Comparison of ENCODE assay signal across 8 mouse cellular contexts in the genomic region with DNA sequence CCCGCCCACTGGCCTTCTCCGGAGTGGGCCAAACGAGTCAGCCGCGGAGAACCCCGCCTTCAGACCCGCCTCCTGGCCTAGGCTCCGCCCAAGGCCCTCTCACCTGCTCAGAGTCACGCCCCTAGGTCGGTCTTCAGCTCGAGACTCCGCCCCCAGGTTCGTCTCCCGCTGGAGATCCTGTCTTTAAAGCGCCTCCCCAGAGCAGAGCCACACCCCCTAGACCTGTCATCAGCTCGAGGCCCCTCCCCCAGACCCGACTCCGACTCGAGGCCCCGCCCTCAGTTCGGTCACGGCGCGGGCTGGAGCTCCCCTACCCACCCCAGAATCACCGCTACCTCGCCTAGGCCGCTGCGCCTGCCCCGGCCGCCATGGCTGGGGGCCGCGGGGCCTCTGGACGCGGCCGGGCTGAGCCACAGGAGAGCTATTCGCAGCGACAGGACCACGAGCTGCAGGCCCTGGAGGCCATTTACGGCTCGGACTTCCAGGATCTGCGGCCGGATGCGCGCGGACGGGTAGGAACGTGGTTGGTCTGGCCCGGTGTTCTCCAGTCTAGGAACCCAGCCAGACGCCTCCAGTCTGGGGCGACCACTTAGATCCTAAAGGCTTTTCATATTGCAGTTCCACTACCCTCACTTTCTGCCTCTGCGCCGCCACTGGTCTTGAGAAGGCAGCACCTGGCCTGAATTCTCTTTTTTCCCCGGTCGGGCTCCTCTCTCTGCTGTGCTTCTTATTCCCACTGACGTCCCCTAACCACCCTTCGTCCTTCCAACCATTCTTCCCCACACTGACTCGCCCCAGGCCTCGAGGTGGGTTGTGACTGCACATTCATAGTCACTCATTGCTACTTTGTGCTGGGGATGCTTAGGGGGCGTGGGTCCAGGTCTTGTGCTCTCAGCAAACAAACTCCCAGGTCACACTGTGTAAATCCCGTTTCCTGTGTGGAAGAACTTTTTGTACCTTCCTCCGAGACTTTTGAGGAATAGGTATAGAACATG. TPM values are rescaled to one million over a fixed set of nuclear protein-coding genes. Genes with fewer than 3 reads are reported as not detected.
A peak's percentile ranks its signal among the peaks of the same experiment; 100 is the strongest.
DNase-seq lines count a peak whose midpoint lies in the region; ATAC-seq and TF ChIP-seq lines count a peak whose summit lies in the region.

A gene (plus strand): TSS at position 278 of the 995 bp plus-strand sequence.

- peaks cover 0 to 18% of the 10 kb centered on the region in 2 experiments; a peak in 2 of 4 replicates for H3K36me3 ChIP-seq in MEL (ENCODE audit: control insufficient read depth in 1 of 2, insufficient read depth in 2 of 2, low read length in 2 of 2)
- H3K36me3 ChIP-seq in forebrain, postnatal 0 days (ENCODE audit: insufficient read depth) = no peaks in the 10 kb centered on the region
- no peaks in the 10 kb centered on the region for H3K36me3 ChIP-seq in lung, embryonic 15.5 days

- WGBS in cerebellum, adult 2 months = under 1% methylated on average over 61 of the region's 61 CpGs
- WGBS in forebrain, postnatal 0 days = under 1% methylated on average over 61 of the region's 61 CpGs
- under 1% methylated on average over 61 of the region's 61 CpGs for WGBS in lung, embryonic 15.5 days

- no peaks in the 10 kb centered on the region; a peak in 1 of 4 replicates for H3K27me3 ChIP-seq in MEL (ENCODE audit: control insufficient read depth in 1 of 2, insufficient read depth in 2 of 2, low read length in 2 of 2)
- no peaks in the 10 kb centered on the region for H3K27me3 ChIP-seq in cerebellum, adult 2 months (ENCODE audit: control insufficient read depth, insufficient read depth, low read length)
- H3K27me3 ChIP-seq in forebrain, postnatal 0 days (ENCODE audit: insufficient read depth, low read length) = no peaks in the 10 kb centered on the region
- H3K27me3 ChIP-seq in lung, embryonic 15.5 days = no peaks in the 10 kb centered on the region

- peak within 1 kb of the TSS; percentile 82 for H3K4me2 ChIP-seq in forebrain, postnatal 0 days (ENCODE audit: low read depth)
- H3K4me2 ChIP-seq in lung, embryonic 15.5 days = peak within 1 kb of the TSS; percentile 85

- DNase-seq in MEL (ENCODE audit: low read depth, low spot score) = peak; percentile 99
- DNase-seq in cerebellum, adult 2 months = peak; percentile 99 to 100
- DNase-seq in forebrain, postnatal 0 days = peak; percentile 97
- peak; percentile 98 for DNase-seq in heart, postnatal 4 days
- DNase-seq in layer of hippocampus, adult 8-10 months (ENCODE audit: low spot score in 2 of 2) = peak; percentile 98 to 99
- peak; percentile 99 for DNase-seq in ovary, adult 18-20 months (ENCODE audit: low spot score)
- peak; percentile 99 for DNase-seq in thymus, postnatal 0 days (ENCODE audit: low spot score)

- no peak for TF ChIP-seq CTCF in MEL (IDR thresholded peaks at IDR 0.05 in 2 of 3, conservative IDR thresholded peaks at IDR 0.05 in 1 of 3; ENCODE audit: control insufficient read depth in 1 of 3, insufficient read depth in 1 of 3, low read depth in 2 of 3, low read length in 3 of 3, poor library complexity in 1 of 3, severe bottlenecking in 1 of 3)
- no peak for TF ChIP-seq CTCF in cerebellum, adult 2 months (IDR thresholded peaks at IDR 0.05; ENCODE audit: borderline replicate concordance, insufficient read depth, low read depth, low read length)
- TF ChIP-seq CTCF in forebrain, postnatal 0 days (IDR thresholded peaks at IDR 0.05; ENCODE audit: low read depth) = peak; percentile 2; the same call in 1 of the 2 replicates

- ATAC-seq in forebrain, postnatal 0 days = peak; percentile 98
- ATAC-seq in lung, embryonic 15.5 days (ENCODE audit: borderline replicate concordance, extremely low read depth, low FRiP score, low TSS enrichment) = peak; percentile 98

- H3K79me2 ChIP-seq in MEL (ENCODE audit: control insufficient read depth, insufficient read depth, low read length, poor library complexity) = peaks cover 9% of the 10 kb centered on the region

- H3K27ac ChIP-seq in MEL (ENCODE audit: control insufficient read depth, low read depth, low read length) = 0 out of 2 replicates have a peak within 1 kb of the TSS, but pooled peaks have one; percentile 10
- H3K27ac ChIP-seq in cerebellum, adult 2 months (ENCODE audit: insufficient read depth, low read length) = peak within 1 kb of the TSS; percentile 89
- H3K27ac ChIP-seq in forebrain, postnatal 0 days (ENCODE audit: low read depth, low read length) = peak within 1 kb of the TSS; percentile 82
- peak within 1 kb of the TSS; percentile 91 for H3K27ac ChIP-seq in lung, embryonic 15.5 days

- H3K9me3 ChIP-seq in MEL (replicated peaks; ENCODE audit: insufficient read depth, low read length) = no peaks in the 10 kb centered on the region
- no peaks in the 10 kb centered on the region for H3K9me3 ChIP-seq in forebrain, postnatal 0 days (ENCODE audit: low read length)
- H3K9me3 ChIP-seq in lung, embryonic 15.5 days = no peaks in the 10 kb centered on the region

- H3K4me3 ChIP-seq in MEL (ENCODE audit: control insufficient read depth in 1 of 2, insufficient read depth in 1 of 2, low read depth in 2 of 2, low read length in 2 of 2) = peak within 1 kb of the TSS; percentile 87 to 95
- H3K4me3 ChIP-seq in cerebellum, adult 2 months (replicated peaks; ENCODE audit: insufficient read depth, low read depth, low read length) = peak within 1 kb of the TSS; percentile 95
- H3K4me3 ChIP-seq in forebrain, postnatal 0 days (ENCODE audit: low read depth, low read length) = peak within 1 kb of the TSS; percentile 60
- peak within 1 kb of the TSS; percentile 98 for H3K4me3 ChIP-seq in lung, embryonic 15.5 days

- peak within 1 kb of the TSS; percentile 91 for H3K9ac ChIP-seq in MEL (ENCODE audit: control insufficient read depth, low read depth, low read length, poor library complexity, severe bottlenecking)
- H3K9ac ChIP-seq in forebrain, postnatal 0 days = peak within 1 kb of the TSS; percentile 77
- peak within 1 kb of the TSS; percentile 92 for H3K9ac ChIP-seq in lung, embryonic 15.5 days

- no peak for TF ChIP-seq RAD21 in MEL (IDR thresholded peaks at IDR 0.05; ENCODE audit: low read depth, low read length)

- H3K4me1 ChIP-seq in MEL (ENCODE audit: control insufficient read depth in 1 of 2, insufficient read depth in 2 of 2, low read length in 2 of 2) = peaks cover 6 to 12% of the 10 kb centered on the region in 2 experiments
- H3K4me1 ChIP-seq in cerebellum, adult 2 months (ENCODE audit: control insufficient read depth, insufficient read depth, low read length) = no peaks in the 10 kb centered on the region
- H3K4me1 ChIP-seq in forebrain, postnatal 0 days (ENCODE audit: insufficient read depth) = peaks cover 8% of the 10 kb centered on the region; the same call in 1 of the 2 replicates
- H3K4me1 ChIP-seq in lung, embryonic 15.5 days = peaks cover 13% of the 10 kb centered on the region

- no peak for TF ChIP-seq EP300 in MEL (IDR thresholded peaks at IDR 0.05; ENCODE audit: low read depth in 1 of 2, low read length in 2 of 2)

- TF ChIP-seq POLR2A in MEL (IDR thresholded peaks at IDR 0.05; ENCODE audit: control insufficient read depth in 1 of 2, insufficient read depth in 1 of 2, low read depth in 1 of 2, low read length in 2 of 2, poor library complexity in 1 of 2) = peak; percentile 67 to 85; a peak in 3 of 4 replicates
- peak; percentile 62; the same call in 1 of the 2 replicates for TF ChIP-seq POLR2A in cerebellum, adult 2 months (IDR thresholded peaks at IDR 0.05; ENCODE audit: borderline replicate concordance, insufficient read depth, low read length)

TF ChIP-seq in MEL, 35 proteins besides CTCF, POLR2A, EP300 and RAD21:
- TF ChIP-seq ELF1 (IDR thresholded peaks at IDR 0.05; ENCODE audit: low read depth, low read length) = no peak
- no peak for TF ChIP-seq USF2 (IDR thresholded peaks at IDR 0.05; ENCODE audit: borderline replicate concordance in 1 of 2, insufficient read depth in 1 of 2, low read depth in 1 of 2, low read length in 2 of 2)
- 0 out of 2 replicates have a peak, but pooled peaks have one; percentile 28 for TF ChIP-seq USF1 (IDR thresholded peaks at IDR 0.05; ENCODE audit: low read depth, low read length)
- peak; percentile 30 for TF ChIP-seq SIN3A (IDR thresholded peaks at IDR 0.05; ENCODE audit: low read length)
- 0 out of 2 replicates have a peak, but pooled peaks have one; percentile 35 for TF ChIP-seq TBP (IDR thresholded peaks at IDR 0.05; ENCODE audit: low read depth, low read length)
- TF ChIP-seq NELFE (IDR thresholded peaks at IDR 0.05; ENCODE audit: low read depth, low read length) = peak; percentile 48; the same call in 1 of the 2 replicates

RNA-seq across cellular contexts. Expression of the gene that starts here (rescaled TPM):
- 11.5 and 13.2 TPM in 2 replicates for total RNA-seq in MEL (2012; rRNA removed)
- 10 to 100 TPM in 1 of 2 experiments, not detected in 1; 15.5 TPM for polyA plus RNA-seq in MEL (2012; ENCODE audit: insufficient read depth in 1 of 2, insufficient read length in 2 of 2, low read depth in 1 of 2, low replicate concordance in 2 of 2, missing spikeins in 1 of 2)
- 21.5 and 23.0 TPM in 2 replicates for polyA plus RNA-seq in cerebellum, adult 2 months (2012; rRNA removed)
- total RNA-seq in forebrain, postnatal 0 days (2014; rRNA removed) = 13.7 and 16.4 TPM in 2 replicates
- polyA plus RNA-seq in forebrain, postnatal 0 days (2015; fragmentation: Nextera tagmentation; extraction: Ambion mirVana) = 5.1 and 6.2 TPM in 2 replicates
- 10 to 100 TPM; 14.1 to 14.3 TPM for total RNA-seq in heart, postnatal 4 days (2021)
- total RNA-seq in layer of hippocampus, adult 8-10 months (2022) = 10 to 100 TPM; 24.1 to 30.1 (median 26.8) TPM
- 11.4 and 12.1 TPM in 2 replicates for polyA plus RNA-seq in lung, embryonic 15.5 days (2015; fragmentation: Nextera tagmentation; extraction: Ambion mirVana)
- 3.7 and 4.1 TPM in 2 replicates for polyA plus RNA-seq in thymus, postnatal 0 days (2015; fragmentation: Nextera tagmentation; extraction: Ambion mirVana)

Comparison
In these comparisons a context has a peak if more than half of its experiments do, and no peak if none do; other contexts are left out.
1. Peak in every context shown above with its lines: DNase-seq, ATAC-seq, H3K4me3 ChIP-seq and H3K27ac ChIP-seq.
2. H3K27ac ChIP-seq: peak in every context shown above with its lines; median percentile 91 in lung, embryonic 15.5 days; 89 in cerebellum, adult 2 months; 82 in forebrain, postnatal 0 days; 10 in MEL.